Mouse (Mus musculus): ENCODE measurements around the gene Gse1.
A peak's percentile ranks its signal among the peaks of the same experiment; 100 is the strongest.

Gse1 gene

DNA sequence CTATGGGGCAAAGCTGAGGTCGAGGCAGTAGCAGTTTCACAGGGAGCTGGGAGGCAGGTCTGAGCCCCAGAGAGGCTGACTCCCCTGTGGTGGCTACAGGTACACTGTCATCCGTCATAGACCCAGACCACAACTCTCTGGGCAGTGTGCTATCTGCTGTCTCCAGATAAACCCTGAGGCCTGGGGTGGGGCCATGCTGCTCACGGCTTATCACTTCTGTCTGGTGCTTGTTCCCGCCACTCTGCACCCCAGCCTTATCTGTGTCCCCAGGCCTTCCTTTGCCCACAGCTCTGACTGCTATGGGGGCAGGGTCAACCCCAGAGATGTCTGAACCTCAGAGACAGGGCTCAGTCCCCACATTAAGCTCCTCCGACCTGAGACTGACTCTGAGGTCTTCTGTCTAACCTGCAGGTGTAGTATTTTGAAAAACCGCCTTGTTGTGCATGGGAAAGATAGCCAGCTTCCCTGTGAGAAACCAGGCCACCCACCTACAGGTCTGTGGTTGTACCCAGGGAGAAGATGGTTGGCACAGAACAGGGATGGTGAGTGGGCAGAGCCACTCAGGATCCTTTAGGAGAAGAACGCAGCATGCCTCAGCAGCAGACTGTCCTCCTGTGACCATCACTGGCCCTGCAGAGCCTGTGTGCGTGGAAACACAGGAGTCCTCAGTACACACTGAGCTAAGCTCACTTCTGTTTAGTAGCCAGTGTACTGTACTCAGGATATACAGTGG, 143.6 kb downstream of the Gse1 start:
- no peak for DNase-seq (ENCODE audit: extremely low read depth, insufficient read length, low spot score)

DNA sequence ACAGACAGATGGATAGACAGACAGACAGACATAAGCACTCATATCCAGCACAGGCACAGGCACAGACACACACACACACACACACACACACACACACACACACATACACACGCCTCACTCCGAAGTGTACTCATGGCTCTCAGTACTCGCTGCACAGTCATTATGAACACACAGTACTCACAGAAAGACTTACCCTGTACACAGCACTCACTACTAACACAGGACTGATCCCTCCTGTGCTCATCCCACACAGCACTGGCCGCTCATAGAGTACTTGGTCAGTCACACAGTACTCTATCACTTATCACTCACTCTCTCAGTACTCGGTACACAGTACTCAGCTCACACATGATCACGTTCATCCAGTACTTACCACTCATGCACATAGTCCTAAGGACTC, 144.4 kb downstream of the Gse1 start:
- no peak for DNase-seq (ENCODE audit: extremely low read depth, insufficient read length, low spot score)

DNA sequence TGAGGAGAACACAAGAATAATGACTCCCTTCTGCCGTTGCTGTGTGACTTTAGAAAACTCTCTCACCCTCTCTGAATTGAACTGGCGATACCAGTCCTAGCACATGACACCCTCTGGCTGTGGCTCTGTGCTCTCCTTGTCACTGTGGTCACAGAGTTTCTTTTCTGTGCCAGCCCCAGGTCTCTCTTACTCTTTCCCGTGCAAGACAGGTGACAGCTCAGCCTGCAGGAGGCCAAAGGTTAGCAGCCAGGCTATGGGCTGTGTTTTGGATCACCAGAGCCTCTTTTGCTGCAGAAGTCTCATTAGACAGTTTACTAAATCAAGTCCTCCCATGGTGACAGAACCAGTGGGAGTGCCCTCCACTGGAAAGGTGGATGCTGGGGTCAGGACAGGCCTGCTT, 145.4 kb downstream of the Gse1 start:
- no peak for DNase-seq (ENCODE audit: extremely low read depth, insufficient read length, low spot score)

DNA sequence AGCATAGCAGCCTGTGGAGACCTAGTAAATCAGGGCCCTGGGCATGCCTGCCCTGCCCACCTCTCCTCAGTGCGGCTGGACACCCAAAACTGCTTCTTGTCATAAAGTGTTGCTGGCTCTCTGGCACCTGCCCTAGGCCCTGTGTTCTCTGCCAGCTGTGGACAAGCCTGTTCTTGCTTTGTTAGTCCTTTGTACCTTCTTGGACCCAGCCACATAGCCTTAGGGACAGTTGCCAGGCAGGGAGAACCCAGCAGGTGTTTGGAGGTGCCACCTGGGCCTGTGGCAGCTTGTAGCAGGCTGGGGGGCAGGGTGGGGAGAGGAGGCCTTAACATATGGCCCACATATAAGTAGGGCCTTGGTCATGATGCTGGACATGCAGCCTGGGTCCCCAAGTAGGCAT, 145.8 kb downstream of the Gse1 start:
- DNase-seq (ENCODE audit: extremely low read depth, insufficient read length, low spot score), result no peak

DNA sequence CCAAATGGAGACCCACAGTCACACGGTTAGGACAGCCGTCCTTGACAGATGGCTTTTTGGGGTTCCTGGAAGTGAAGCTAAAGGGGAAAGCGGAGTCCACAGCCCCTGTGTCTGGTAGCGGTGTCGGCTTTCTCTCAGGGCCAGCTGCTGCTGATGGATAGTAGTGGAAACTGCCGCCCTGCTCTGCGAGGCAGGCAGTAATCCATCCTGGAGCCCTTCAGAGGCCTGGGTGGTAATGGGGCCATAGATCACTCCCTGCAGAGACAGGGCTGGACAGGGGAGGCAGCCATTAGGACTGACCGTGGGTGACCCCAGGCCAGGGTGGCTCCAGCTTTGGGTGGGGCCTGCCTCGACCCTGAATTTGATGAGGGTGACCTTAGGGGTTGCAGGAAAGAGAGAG, 146.3 kb downstream of the Gse1 start:
- no peak for DNase-seq (ENCODE audit: extremely low read depth, insufficient read length, low spot score)

DNA sequence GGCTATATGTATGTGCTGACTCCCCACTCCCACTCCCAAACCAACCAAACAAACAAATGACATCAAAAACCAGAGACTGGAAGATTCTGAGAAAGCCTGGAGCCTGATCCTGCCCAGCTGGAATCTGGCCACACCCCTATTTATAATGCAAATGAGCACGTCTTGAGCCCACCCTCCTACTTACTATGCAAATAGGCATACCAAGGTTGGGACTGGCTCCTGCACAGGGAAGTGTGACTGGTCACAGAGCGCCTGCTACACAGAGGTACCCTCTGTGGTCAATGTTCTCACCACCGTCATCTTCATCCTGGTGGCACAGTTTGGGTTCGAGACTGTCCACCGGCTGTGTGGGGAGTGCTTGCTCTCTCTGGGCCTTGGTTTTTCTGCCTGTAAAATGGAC, 146.9 kb downstream of the Gse1 start:
- no peak for DNase-seq (ENCODE audit: extremely low read depth, insufficient read length, low spot score)

DNA sequence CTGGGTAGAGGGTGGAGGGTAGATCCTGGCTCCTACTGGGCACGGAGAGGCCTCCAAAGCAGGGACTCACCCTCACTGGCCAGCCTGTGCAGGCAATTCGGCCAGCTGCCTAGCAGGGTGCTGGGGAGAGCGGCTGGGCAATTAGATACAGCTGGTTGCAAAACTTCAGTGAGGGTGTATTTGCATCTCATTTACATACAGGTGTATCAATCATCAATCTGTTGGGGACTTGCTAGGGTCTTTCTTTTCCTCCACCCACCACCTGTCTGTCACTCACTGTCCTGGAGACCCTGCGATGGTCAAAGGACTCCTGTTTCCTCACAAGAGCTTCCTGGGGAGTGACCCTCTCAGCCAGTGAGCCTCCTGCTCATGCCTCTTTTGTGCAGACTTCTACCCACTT, 148.0 kb downstream of the Gse1 start:
- no peak for DNase-seq (ENCODE audit: extremely low read depth, insufficient read length, low spot score)

DNA sequence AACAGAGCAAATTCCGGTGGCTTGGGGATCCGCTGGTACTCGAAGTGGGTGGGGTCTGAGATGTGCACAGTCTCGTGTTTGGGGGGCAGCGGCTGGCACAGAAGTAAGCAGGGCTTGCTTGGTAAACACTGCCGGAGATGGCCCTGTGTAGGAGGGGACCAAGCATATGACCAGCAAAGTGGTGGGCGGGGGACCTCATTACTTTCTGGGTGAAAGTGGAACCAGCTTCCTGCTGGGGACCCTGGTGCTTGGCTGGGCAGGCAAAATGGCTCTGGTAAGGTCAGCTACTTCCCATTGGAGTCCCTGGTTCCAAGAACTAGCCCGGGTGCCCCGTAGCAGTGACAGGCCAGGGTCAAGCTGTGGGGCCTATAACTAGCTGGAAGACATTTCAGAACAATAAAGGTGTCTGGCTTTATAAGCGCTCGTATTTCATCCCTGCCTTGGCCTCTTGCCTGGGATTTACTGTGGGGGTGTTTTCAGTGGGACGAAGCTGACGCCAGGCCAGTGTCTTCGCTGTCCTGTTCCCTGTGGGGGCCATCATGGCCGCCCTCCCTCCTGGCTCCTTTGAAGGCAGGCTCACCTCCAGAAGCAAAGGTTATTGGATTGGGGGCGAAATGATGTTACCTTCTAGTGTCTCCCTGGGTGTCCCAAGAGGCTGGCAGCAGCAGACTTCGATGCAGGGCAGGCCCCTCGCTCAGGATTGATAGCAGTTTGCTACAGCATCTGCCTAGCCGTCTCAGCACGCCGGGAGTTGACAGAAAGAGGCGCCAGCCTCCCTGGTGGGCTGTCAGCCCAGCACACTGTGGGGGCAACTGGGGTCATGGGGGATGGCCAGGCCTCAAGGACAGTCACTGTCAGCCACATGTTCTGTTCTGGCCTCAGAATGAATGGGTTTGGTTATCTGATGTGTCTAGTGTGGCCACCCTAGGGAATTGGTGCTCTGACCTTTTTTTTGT, 148.9 kb downstream of the Gse1 start:
- DNase-seq (ENCODE audit: extremely low read depth, insufficient read length, low spot score), result no peak

DNA sequence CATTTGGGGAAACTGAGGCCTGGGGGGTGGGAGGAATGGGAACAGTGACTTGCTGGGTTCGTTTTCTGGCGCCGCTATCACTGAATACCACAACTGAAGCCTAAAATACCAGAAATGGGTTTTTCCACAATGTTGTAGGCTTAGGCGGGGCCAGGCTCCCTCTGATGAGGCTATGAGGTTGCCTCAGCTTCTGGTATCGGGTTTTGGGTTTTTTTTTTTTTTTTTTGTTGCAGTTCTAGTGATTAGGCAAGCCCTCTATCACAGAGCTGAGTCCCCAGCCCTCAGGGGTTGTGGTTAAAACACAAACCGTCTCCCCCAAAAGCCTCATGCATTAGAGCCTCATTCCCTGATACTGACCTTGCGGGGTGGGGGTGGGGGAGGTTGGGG, 149.5 kb downstream of the Gse1 start:
- no peak for DNase-seq (ENCODE audit: extremely low read depth, insufficient read length, low spot score)

DNA sequence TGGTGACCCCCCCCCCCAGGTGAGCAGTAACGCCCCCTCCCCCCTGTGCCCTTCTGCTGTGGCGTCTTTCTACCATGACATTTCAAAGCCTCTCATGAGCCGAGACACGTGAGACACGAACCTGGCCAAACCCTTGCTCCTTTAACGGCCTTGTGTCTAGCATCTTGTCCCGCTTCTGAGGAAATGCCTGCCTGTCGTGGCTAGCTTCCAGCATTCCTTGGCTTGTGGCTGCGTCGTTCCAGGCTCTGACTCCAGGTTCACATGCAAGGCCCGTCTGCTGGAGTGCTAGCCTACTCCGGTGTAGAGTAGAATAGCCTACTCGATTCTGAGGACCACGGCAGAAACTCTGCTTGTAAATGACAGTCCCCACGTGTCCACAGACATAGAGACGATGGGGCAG, 150.1 kb downstream of the Gse1 start:
- peak; percentile 69 for DNase-seq (ENCODE audit: extremely low read depth, insufficient read length, low spot score)

DNA sequence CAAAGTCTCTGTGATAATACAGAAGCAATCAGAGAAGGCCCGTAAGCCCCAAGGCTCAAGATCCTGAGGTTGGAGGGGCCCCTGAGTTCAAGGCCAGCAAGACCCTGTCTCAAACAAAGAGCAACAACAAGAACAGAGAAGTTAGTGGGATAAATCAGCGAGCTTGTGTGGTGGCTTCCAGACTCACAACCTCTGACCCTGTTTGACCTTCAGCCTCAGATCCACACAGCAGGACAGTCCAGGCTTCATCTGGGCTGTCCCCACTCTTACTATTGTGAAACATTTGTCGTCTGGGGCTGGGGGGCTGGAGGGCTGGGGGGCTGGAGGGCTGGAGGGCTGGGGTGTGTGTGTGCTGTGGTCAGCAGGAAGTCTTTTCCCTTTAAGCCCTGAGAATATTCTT, 150.8 kb downstream of the Gse1 start:
- no peak for DNase-seq (ENCODE audit: extremely low read depth, insufficient read length, low spot score)

DNA sequence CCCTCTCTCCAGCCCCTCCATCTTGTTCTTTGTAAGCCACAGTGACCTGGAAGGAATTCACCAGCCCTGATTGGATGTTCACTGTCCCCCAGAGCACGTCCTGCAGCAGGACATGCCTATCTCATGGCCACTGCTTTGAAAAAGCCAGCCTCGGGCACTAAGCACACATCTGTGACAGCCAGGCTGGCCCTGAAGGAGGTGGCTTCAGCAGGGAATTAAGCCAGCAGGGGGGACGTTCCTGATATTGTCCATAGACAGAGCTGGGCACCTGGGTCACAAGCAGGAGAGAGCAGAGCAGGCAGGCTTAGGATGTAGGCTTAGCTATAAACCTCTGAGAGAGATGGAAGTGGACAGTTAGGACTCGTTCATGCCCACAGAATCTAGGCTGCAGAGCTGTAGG, 153.6 kb downstream of the Gse1 start:
- DNase-seq (ENCODE audit: extremely low read depth, insufficient read length, low spot score), result no peak

DNA sequence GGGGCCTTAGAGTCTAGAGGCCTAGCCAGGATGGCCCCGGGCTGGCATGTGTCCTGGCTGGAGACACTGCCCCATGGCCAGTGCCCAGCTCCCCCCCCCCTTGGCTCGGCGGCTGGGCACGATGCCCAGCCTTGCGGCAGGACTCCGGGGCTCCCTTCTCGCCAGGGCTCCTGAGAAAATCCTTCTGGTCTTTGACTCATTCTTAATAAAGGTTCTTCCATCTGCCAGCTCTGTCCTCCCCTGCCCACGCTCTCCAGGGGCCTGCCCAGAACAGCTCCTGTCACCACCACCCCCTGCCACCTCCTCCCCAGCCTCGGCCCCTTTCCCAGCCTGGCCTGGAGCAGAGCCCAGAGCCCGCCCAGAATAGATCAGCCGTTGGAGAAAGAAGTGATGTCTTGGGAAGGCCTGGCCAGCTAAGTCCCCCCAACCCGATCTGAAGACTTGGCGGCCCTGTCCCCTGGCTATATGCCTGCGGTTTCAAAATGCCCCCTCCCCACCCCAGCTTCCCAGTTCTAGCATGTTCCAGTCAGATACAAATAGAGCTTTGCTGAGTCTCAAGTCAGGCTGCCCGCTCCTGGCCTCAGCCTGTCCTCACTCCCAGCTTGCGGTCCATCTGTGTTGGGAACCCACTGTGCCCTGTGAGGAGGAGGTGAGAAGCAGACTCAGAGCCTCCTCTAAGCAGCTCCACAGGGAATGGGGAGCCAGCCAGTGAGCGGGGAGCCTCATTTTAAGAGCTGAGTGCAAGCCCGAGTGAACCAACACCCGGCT, 154.4 kb downstream of the Gse1 start:
- DNase-seq (ENCODE audit: extremely low read depth, insufficient read length, low spot score), result peak; percentile 97

DNA sequence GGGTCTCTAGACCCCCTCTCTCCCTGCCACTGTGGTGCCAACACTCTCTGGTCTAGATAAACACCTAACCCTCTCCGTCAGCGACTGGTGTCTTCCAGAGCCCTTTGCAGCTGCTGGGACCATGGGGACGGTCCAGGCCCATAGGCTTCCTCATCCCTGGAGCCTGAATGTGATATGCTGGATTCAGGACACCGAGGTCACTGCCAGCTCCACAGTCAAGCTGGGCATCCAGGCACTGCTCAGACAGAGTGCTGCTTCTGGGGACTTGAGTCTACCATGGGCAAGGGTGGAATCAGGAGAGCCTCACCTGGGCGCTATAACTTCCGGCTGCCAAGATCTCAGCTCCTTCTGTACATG, 154.9 kb downstream of the Gse1 start:
- no peak for DNase-seq (ENCODE audit: extremely low read depth, insufficient read length, low spot score)

DNA sequence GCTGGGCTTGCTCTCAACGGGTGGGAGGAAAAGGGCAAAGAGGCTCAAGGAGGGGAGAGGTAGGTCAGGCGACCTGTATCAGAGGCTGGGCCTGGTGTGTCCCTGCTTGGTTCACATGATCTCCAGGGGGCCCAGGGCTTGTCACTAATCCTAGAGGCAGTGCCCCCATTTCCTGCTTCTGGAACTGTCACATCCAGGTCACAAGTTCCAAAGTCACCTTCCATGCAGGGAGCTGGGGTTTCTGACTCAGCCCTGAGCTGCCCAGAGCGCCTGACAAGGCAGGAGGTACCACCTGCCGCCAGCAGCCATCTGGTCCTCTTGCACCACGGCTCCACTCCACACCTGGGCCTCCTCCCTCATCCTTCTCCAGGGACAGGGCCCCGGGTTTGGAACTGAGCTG, 155.5 kb downstream of the Gse1 start:
- no peak for DNase-seq (ENCODE audit: extremely low read depth, insufficient read length, low spot score)

DNA sequence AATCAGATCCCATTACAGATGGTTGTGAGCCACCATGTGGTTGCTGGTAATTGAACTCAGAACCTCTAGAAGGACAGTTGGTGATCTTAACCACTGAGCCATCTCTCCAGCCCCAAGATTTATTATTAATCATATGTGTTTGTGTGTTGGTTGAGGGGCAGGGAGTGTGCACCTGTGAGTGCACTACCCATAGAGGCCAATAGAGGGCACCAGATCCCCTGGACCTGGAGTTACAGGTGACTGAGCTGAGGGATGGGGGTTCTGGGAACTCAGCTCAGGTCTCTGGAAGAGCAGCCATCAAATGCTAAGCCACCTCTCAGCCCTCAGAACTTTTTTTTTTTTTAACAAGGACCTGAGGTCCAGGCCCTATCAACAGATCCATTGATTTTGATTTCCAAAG, 156.5 kb downstream of the Gse1 start:
- DNase-seq (ENCODE audit: extremely low read depth, insufficient read length, low spot score), result no peak

DNA sequence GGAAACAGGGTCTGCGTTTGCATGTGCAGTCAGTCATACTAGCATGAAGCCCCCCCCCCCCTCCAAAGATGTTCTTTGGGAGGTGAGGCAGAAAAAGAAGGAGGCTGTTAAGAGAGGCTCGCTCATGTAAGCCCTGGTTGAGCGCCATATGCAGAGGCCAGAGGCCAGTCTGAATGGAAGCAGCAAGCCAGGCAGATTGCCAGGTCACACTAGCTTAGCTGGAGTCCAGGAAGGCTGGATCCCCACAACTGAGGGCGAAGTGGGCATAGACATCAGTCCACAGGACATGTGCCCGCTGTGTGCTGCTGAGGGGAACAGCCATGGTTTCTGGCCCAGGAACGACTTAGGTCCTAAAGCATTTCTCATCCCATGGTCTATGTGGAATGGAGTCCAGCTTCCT, 160.0 kb downstream of the Gse1 start:
- DNase-seq (ENCODE audit: extremely low read depth, insufficient read length, low spot score), result no peak

DNA sequence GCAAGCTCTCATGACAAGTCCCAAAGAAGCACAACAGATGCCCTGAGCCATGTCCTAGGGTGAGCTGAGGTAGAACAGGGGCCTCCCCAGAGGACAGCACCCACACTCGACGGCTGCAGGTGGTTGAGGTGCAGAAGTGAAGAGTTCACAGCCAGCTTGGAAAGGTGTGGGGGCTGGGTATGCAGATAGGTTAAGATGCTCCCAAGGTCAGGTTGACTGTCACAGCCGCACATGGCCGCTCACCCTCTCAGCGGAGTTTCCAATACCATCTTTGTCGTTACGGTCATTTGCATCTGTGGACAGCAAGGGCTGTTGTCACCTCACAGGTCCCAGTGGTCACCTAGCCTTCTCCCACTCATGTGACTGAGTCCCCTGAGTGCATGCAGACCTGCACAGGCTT, 162.3 kb downstream of the Gse1 start:
- no peak for DNase-seq (ENCODE audit: extremely low read depth, insufficient read length, low spot score)

DNA sequence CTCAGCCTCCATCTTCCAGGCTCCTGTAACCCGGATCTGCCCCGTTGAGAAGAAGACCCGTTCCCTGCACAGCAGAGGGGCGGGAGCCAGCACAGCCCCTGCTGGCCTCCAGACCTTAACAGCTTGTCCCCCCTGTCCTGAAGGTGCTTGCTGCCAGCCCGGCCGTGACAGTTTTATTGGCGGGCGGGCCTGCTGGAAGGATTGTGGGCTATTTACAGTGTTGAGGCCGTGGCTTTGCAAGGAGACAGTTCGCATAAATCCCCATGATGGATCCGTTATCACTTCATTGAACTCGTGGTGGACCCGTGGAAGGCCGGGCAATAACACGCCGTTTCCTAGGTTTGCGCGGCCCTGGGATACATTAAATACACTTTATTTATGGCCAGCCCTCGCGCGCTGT, 163.6 kb downstream of the Gse1 start:
- no peak for DNase-seq (ENCODE audit: extremely low read depth, insufficient read length, low spot score)

DNA sequence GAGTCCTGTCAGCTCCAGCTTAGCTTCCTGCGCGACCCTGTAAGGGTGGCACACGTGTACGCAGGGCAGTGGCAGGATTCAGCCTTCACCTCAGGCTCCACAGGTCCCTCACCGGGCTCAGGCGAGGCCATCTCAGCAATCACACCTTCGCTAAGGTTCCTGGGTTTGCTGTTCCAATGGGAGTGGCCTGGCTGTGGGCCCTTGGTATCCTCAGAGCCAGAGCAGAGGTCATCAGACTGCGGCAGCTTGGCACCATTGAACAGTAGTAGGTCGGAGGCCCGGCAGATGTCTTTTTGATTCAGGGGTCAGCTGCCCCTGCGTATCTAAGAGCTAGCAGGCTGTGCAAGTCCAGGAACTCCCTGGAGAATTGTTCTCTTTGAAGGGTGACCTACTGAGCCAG, 164.8 kb downstream of the Gse1 start:
- no peak for DNase-seq (ENCODE audit: extremely low read depth, insufficient read length, low spot score)

DNA sequence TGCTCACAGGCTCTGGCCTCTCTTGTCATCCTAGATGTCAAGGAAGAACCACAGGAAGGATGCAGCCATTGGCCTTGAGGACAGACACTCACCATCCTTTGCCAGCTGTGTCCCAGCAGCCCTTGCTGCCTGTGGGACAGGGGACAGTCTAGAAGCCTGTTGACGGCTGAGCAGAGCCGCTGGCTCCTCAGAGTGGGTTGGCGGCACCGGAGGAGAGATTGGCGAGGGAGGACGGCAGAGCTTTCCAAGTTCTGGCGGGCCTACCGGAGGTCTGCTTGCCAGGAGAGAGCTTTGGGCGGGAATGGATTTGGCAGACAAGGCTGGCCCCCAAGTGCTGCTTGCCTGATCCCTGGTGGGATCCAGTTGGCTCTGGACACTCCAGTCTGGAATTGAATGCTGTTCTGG, 165.6 kb downstream of the Gse1 start:
- no peak for DNase-seq (ENCODE audit: extremely low read depth, insufficient read length, low spot score)

DNA sequence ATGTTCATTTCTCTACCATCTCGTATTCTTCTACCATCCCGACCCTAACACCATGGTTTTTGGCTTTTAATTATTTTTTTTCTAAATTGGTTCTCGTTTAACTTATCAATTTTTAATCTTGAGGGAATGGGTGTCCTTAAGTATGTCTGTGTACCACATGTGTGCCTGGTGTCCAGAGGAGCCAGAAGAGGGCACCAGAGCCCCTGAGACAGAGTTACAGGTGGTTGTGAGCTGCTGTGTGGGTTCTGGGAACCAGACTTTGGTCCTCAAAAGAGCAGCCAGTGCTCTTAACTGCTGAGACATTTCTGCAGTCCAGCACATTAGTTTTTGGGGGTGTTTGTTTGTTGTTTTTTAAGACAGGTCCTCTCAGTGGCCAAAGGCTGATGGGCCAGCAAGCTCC, 167.6 kb downstream of the Gse1 start:
- DNase-seq (ENCODE audit: extremely low read depth, insufficient read length, low spot score), result no peak

Measured in 3134 (cell line).